Mouse (Mus musculus) right cerebral cortex, postnatal 14 days (tissue): ENCODE data around the gene Gm10135.
"Not testable (repeated sequence)": the region's sequence is repeated elsewhere in the genome, so short reads cannot be mapped to it uniquely, and the experiment has no call there.

Experiments
- DNase-seq: peaks from one replicate; pipeline ENCODE4 v3.0.0; 2022

Gene Gm10135

GRCm38 (mm10) chr5:72974602-72975001 lies at the start of gene Gm10135:
Gm10135 (minus strand) TSS chr5:72974702.
- no peak for DNase-seq

DNA sequence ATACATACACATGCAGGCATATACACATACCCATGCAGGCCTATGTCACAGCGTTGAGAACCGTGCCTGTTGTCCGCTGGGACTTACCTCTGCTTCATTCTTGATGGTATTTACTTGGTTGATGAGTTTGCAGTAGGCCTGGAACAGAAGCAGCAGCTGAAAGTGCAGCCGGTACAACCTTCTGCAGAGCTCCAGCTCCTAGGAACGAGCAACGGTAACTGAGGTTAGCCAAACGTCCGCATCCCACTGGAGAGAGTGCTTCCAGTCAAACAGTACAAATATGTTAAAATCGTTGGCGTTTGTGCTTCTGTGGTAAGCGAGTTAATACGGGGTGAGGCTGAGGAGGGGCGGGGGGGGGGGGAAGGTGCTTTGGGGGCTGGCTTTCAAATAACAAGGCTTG lies 49.3 kb upstream of the Gm10135 start:
- DNase-seq, result no peak

DNA sequence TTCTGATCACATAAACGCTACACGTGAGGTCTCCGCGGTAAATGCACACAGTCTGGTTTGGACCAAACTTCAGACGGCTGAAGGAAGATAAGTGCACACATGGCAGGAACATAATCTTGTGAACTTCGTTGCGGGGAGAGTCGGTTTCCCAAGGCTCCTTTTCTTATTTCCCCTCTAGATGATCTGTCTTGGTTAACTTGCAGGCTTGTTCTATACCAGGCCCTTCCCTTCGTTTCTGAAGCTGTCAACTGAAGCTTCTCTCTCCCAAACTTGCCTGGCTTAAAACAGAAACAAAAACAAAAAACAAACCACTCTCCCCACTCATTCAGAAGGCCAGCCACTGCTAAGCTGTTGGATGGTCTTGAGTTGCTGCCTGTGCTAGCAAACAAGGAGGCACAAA lies 40.2 kb upstream of the Gm10135 start:
- DNase-seq, result no peak

GRCm38 (mm10) chr5:73013611-73014287 lies 39.2 kb upstream of the Gm10135 start:
- DNase-seq, result not testable (repeated sequence)

- DNase-seq, result not testable (repeated sequence)
Measured at GRCm38 (mm10) chr5:73012884-73013610, 38.5 kb upstream of the Gm10135 start.

GRCm38 (mm10) chr5:73011806-73012205 lies 37.3 kb upstream of the Gm10135 start:
- DNase-seq, result not testable (repeated sequence)

DNA sequence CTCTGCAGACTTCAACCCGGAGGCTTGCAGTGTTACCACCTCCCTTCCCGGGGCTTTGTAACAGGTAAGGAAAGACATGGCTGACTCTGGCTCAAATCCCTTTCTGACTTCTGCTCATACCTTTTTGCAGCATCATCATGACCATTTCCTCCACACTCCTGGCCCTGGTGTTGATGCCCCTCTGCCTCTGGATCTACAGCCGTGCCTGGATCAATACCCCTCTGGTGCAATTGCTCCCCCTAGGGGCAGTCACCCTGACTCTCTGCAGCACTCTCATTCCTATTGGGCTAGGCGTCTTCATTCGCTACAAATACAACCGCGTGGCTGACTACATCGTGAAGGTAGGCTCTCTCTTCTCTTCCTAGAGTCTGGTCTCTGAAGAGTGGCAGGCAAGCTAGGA lies 33.7 kb upstream of the Gm10135 start:
- DNase-seq, result not testable (repeated sequence)

DNA sequence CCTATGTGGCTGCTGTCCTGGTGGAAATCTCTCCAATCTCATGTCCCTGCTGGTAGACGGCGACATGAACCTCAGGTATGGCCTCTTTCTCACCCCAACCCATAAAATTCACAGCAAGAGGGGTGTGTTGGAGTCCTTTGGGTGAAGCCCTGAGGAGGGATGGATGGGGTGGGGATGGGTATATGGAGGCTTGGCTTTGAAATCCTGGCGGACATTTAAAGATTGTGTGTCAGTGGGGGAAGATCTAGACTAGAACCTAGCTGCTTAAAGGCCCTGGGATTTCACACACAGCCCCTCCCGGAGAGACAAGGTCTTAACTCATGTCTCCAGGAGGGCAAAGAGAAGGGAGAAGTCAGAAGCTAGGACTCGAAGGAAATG lies 33.1 kb upstream of the Gm10135 start:
- DNase-seq, result no peak

DNA sequence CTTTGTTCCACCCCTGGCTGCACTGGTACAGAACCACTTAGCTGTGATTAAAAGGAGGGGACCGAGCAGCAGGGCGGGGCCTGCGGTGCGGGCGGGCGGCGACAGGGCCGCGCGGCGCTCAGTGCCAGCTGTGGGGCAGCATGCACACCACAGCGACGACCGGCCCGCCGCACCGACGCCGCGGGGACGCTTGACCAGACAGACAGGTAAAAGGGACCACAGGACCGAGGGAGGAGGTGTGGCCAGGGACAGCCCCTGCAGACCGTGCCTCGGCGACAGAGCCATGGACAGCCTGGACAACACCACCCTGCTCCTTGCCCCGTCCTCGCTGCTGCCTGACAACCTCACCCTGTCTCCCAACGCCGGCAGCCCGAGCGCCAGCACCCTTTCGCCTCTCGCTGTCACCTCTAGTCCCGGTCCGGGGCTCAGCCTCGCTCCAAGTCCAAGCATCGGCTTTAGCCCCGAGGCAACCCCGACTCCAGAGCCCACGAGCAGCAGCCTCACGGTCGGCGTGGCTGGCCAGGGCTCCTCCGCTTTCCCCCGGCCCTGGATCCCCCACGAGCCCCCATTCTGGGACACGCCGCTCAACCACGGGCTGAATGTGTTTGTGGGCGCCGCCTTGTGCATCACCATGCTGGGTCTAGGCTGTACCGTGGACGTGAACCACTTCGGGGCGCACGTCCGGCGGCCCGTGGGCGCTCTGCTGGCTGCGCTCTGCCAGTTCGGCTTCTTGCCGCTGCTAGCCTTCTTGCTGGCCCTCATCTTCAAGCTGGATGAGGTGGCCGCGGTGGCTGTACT lies 32.5 kb upstream of the Gm10135 start, which contains the start of gene Slc10a4:
TSS of gene Slc10a4 (plus strand) at position 100 of the 798 bp plus-strand sequence.
- no peak for DNase-seq

- DNase-seq, result no peak
Measured at GRCm38 (mm10) chr5:73004046-73004445, 29.5 kb upstream of the Gm10135 start.

DNA sequence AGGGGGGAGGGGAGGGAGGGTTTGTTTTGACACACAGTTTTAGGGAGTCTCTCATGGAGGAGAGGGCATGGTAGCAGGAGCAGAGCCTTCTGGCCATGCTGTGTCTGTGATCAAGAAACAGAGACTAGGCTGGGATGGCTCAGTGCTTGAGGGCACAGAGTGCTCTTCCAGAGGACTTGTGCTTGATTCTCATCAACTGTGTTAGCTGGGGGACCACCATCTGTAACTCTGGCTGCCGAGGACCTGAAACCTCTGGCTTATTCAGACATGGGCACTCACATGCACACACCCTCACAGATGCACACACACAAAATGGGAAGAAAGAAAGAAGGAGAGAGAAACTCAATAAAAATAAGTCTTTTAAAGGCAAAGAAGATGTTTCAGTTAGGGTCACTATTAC lies 24.0 kb upstream of the Gm10135 start:
- not testable (repeated sequence) for DNase-seq

DNA sequence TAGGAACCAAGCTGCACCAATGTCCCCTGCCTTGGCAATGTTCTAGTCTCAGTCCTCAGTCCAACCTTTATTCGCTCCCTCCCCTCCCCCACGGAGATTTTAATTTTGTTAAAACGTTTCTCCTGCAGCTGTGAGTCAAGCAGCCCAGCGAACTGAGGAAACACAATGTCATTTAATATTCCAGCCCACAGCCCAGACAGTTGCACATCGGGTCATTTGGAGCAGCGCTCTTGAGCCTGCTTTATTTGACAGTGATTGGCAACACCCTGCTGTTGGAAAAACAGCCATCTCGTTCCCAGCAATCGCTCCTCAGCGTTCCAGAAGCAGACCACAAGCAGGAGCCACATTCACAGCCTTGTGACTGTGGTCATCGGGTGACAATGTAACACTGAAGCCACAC lies 20.9 kb upstream of the Gm10135 start:
- no peak for DNase-seq

GRCm38 (mm10) chr5:72994928-72995327 lies 20.4 kb upstream of the Gm10135 start:
- DNase-seq, result no peak

- no peak for DNase-seq
Measured at GRCm38 (mm10) chr5:72994424-72994823, 19.9 kb upstream of the Gm10135 start.

- DNase-seq, result no peak
Measured at GRCm38 (mm10) chr5:72992474-72992873, 18.0 kb upstream of the Gm10135 start.

GRCm38 (mm10) chr5:72989756-72990155 lies 15.3 kb upstream of the Gm10135 start:
- DNase-seq, result no peak

DNA sequence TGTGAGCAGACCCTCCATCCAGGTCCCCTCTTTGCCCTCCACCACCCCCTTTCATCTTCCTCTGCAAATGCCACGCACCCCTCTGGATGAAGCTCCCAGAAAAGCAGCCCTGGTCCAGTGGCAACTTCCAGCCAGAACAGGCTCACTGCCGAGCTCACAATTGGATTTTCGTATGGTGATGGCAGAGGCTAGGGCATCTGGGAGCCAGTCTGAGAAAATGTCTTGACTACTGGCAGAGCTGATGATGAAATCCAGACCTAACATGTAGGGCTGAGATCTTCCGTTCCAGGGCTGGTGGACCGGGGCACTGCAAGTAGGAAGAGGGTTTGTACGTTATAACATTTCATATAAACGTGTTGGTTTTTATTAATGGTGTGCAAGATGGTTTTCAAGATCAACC lies 13.3 kb upstream of the Gm10135 start:
- no peak for DNase-seq

- no peak for DNase-seq
Measured at GRCm38 (mm10) chr5:72984091-72984490, 9.6 kb upstream of the Gm10135 start.

DNA sequence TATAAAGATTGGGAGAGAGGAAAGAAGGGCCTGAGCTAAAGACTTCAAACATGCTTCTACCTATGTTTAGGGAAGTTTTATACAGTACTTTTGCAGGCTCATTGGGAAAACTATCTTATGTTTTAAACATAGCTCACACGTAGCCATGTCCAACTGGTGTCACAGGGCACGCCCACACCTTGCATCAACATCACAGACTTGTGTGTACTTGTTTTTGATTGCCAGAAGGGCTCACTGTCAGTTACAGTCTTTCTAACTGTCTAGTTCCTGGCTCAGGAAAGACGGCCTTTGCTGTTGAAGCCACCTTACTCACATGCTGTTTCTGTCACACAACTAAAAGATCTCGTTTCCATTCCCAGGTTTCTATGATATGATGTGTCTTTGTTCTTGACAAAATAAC lies 2.0 kb upstream of the Gm10135 start:
- DNase-seq, result no peak

- no peak for DNase-seq
Measured at GRCm38 (mm10) chr5:72975996-72976395, 1.5 kb upstream of the Gm10135 start.

DNA sequence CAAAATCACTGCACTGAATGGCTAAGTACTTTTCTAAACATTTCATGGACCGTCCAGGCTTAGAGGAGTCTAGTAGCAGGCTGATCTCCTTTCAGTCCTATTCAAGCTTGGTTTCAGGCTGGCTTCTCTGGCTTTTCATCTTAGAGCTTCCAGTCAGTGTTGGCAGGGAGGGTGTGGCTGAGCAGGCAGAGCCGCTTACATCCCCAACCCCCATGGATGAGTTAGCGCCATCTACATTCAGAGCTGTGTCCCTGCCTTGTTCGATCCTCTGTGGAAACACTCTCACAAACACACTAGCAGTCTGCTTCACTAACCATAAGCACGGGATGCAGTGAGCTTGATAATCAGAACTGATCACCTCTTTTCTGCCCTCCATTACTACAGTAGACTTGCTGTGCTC lies 1.6 kb downstream of the Gm10135 start:
- DNase-seq, result no peak

GRCm38 (mm10) chr5:72972435-72972834 lies 2.1 kb downstream of the Gm10135 start:
- DNase-seq, result no peak

- no peak for DNase-seq
Measured at GRCm38 (mm10) chr5:72965706-72966105, 8.8 kb downstream of the Gm10135 start.

DNA sequence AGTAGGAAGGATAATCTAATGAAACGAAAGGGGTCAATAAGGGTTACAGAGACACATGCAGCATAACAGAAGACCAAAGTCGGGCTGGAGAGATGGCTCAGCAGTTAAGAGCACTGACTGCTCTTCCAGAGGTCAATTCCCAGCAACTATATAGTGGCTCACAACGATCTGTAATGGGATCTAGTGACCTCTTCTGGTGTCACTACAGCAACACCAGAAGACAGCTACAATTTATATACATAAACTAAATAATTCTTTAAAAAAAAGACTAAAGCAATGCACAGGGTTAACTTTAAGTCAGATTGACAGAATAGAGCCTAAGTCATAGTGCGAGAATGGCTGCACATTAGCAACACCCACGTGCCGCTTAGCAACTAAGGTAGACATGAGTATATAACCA lies 14.4 kb downstream of the Gm10135 start:
- no peak for DNase-seq
